Mouse (Mus musculus): ENCODE data around the gene Cnnm2. TPM values are rescaled to one million over a fixed set of nuclear protein-coding genes. Genes with fewer than 3 reads are reported as not detected.
A peak's percentile ranks its signal among the peaks of the same experiment; 100 is the strongest.

Gene Cnnm2
- 1.9 and 2.7 TPM in 2 replicates for polyA plus RNA-seq (2015; fragmentation: Nextera tagmentation; extraction: Ambion mirVana)

- H3K27ac ChIP-seq (ENCODE audit: low read length) = peak within 1 kb of the TSS; percentile 75
- H3K4me1 ChIP-seq (ENCODE audit: control insufficient read depth, insufficient read depth, low read length) = 0 out of 2 replicates have a peak, but pooled peaks cover 9% of the 10 kb centered on the region
- peak within 1 kb of the TSS; percentile 84 for H3K9ac ChIP-seq (ENCODE audit: low read length)
- H3K9me3 ChIP-seq (replicated peaks; ENCODE audit: control insufficient read depth, low read length) = no peaks in the 10 kb centered on the region
- peak; percentile 98 for ATAC-seq (replicated peaks; ENCODE audit: extremely low read depth, insufficient read depth, low FRiP score)
- WGBS = under 1% methylated on average over 59 of the region's 59 CpGs
- no peaks in the 10 kb centered on the region for H3K36me3 ChIP-seq (ENCODE audit: control insufficient read depth, insufficient read depth)
- H3K4me3 ChIP-seq (ENCODE audit: low read length) = peak within 1 kb of the TSS; percentile 85
- H3K4me2 ChIP-seq (ENCODE audit: low read depth, low read length) = peak within 1 kb of the TSS; percentile 100
- H3K27me3 ChIP-seq (ENCODE audit: control insufficient read depth, insufficient read depth, low read length) = no peaks in the 10 kb centered on the region
These were observed at the start of gene Cnnm2 for GRCm38 (mm10) chr19:46761247-46761946. Gene Cnnm2 (plus strand): TSS chr19:46761596.

- H3K9ac ChIP-seq (ENCODE audit: low read length) = no peak overlapping the region
- no peak for ATAC-seq (replicated peaks; ENCODE audit: extremely low read depth, insufficient read depth, low FRiP score)
- no peak overlapping the region for H3K4me3 ChIP-seq (ENCODE audit: low read length)
- H3K27me3 ChIP-seq (ENCODE audit: control insufficient read depth, insufficient read depth, low read length) = no peaks in the 10 kb centered on the region
- peaks cover 6% of the 10 kb centered on the region for H3K9me3 ChIP-seq (replicated peaks; ENCODE audit: control insufficient read depth, low read length)
- H3K4me2 ChIP-seq (ENCODE audit: low read depth, low read length) = no peak overlapping the region
- H3K4me1 ChIP-seq (ENCODE audit: control insufficient read depth, insufficient read depth, low read length) = no peaks in the 10 kb centered on the region
- WGBS = 89% methylated on average over 8 of the region's 8 CpGs
- peaks cover 15% of the 10 kb centered on the region for H3K36me3 ChIP-seq (ENCODE audit: control insufficient read depth, insufficient read depth)
- H3K27ac ChIP-seq (ENCODE audit: low read length) = no peak overlapping the region
These were observed 47.2 kb upstream of the Cnnm2 start for GRCm38 (mm10) chr19:46714234-46714633.

DNA sequence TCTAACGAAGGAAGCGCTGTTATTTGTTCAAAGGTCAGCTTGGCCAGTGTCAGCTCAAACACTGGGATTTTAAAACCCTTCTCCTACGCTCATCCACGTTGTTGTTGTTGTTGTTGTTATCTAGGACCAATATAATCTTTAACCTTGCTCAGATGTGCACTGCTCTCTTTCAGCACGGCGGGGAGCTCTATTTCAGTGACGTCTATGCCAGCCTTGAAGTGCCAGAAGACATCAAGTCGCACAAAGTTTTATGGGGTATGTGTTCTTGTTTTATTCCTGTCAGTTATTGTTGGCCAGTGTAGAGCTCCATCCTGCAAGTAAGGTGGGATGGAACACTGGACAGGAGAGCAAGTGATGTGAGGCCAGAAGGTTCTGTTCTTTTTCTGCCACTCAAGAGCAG is 46.4 kb upstream of the Cnnm2 start:
- Histone ChIP-seq H3K9ac (ENCODE audit: low read length) (no peak overlapping the region), H3K4me1 (ENCODE audit: control insufficient read depth, insufficient read depth, low read length) (no peaks in the 10 kb centered on the region), H3K9me3 (replicated peaks; ENCODE audit: control insufficient read depth, low read length) (peaks cover 6% of the 10 kb centered on the region), H3K27me3 (ENCODE audit: control insufficient read depth, insufficient read depth, low read length) (no peaks in the 10 kb centered on the region), H3K4me2 (ENCODE audit: low read depth, low read length) (no peak overlapping the region), H3K27ac (ENCODE audit: low read length) (no peak overlapping the region), H3K36me3 (ENCODE audit: control insufficient read depth, insufficient read depth) (peaks cover 20% of the 10 kb centered on the region), H3K4me3 (ENCODE audit: low read length) (no peak overlapping the region)
- ATAC-seq (replicated peaks; ENCODE audit: extremely low read depth, insufficient read depth, low FRiP score) = no peak
- WGBS = 83% methylated on average over 8 of the region's 8 CpGs

DNA sequence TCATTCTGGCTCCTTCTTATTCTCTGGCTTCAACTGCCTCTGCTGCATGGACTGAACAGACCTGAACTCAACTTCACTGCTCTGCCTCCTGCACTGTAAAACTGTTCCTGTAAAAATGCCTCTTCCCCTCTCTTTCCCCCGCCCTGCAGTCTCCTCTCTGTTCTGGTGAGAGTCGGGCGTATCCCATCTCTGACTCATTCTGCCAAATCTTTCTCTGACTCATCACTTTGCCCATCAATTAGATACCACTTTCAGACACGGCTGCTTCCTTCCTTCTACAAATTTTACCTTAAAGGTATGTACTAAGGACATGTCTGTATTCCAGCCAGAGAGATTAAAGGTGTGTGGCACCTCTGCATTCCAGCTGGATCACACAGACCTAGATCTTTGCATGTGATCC is 43.2 kb upstream of the Cnnm2 start:
- Histone ChIP-seq H3K9me3 (replicated peaks; ENCODE audit: control insufficient read depth, low read length) (peaks cover 6% of the 10 kb centered on the region), H3K4me2 (ENCODE audit: low read depth, low read length) (no peak overlapping the region), H3K4me1 (ENCODE audit: control insufficient read depth, insufficient read depth, low read length) (no peaks in the 10 kb centered on the region), H3K27me3 (ENCODE audit: control insufficient read depth, insufficient read depth, low read length) (no peaks in the 10 kb centered on the region), H3K36me3 (ENCODE audit: control insufficient read depth, insufficient read depth) (peaks cover 19% of the 10 kb centered on the region), H3K9ac (ENCODE audit: low read length) (no peak overlapping the region), H3K4me3 (ENCODE audit: low read length) (no peak overlapping the region), H3K27ac (ENCODE audit: low read length) (no peak overlapping the region)
- ATAC-seq (replicated peaks; ENCODE audit: extremely low read depth, insufficient read depth, low FRiP score) = no peak
- WGBS = 68% methylated on average over 4 of the region's 4 CpGs

DNA sequence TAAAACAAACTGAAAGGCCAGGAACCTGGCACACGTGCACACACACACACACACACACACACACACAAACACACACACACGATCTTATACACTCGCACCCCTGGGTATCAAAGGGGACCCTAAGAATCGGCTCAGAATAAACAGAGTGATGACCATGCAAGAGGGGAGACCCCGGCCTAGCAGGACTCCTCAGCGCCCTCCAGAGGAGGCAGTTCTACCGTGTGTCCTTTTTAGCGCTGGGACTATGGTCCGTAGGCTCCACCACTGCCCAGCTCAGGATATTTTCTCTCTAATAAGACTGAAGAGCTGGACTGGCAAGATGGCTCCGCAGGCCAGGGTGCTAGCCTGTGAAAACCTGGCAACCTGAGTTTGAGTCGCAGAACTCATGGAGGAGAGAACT is 37.0 kb upstream of the Cnnm2 start:
- no peaks in the 10 kb centered on the region; the same call in 1 of the 2 replicates for H3K9me3 ChIP-seq (replicated peaks; ENCODE audit: control insufficient read depth, low read length)
- no peaks in the 10 kb centered on the region for H3K27me3 ChIP-seq (ENCODE audit: control insufficient read depth, insufficient read depth, low read length)
- no peak overlapping the region for H3K27ac ChIP-seq (ENCODE audit: low read length)
- no peak overlapping the region for H3K4me2 ChIP-seq (ENCODE audit: low read depth, low read length)
- WGBS = 76% methylated on average over 11 of the region's 11 CpGs
- H3K36me3 ChIP-seq (ENCODE audit: control insufficient read depth, insufficient read depth) = peaks cover 16% of the 10 kb centered on the region
- ATAC-seq (replicated peaks; ENCODE audit: extremely low read depth, insufficient read depth, low FRiP score) = no peak
- H3K4me3 ChIP-seq (ENCODE audit: low read length) = no peak overlapping the region
- H3K4me1 ChIP-seq (ENCODE audit: control insufficient read depth, insufficient read depth, low read length) = peaks cover 4% of the 10 kb centered on the region; the same call in 1 of the 2 replicates
- H3K9ac ChIP-seq (ENCODE audit: low read length) = no peak overlapping the region

DNA sequence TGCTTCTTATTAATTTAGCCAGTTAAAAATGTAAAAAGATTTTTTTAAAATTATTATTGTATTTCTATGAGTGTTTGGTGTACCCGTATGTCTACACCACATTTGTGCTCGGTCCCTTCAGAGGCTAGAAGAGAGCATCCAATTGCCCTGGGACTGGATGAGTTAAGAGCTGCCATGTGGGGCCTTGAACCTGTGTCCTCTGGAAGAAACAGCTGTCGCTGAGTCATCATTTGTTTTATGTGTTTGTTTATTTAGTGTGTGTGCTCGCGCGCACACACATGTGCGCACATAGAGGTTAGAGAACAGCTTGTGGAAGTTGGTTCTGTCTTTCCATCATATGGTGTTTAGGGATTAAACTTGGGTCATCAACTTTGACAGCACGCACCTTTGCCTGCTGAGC is 35.3 kb upstream of the Cnnm2 start:
- no peak for ATAC-seq (replicated peaks; ENCODE audit: extremely low read depth, insufficient read depth, low FRiP score)
- WGBS = 94% methylated on average over 8 of the region's 8 CpGs
- Histone ChIP-seq H3K27me3 (ENCODE audit: control insufficient read depth, insufficient read depth, low read length) (no peaks in the 10 kb centered on the region), H3K4me2 (ENCODE audit: low read depth, low read length) (no peak overlapping the region), H3K9me3 (replicated peaks; ENCODE audit: control insufficient read depth, low read length) (no peaks in the 10 kb centered on the region; the same call in 1 of the 2 replicates), H3K36me3 (ENCODE audit: control insufficient read depth, insufficient read depth) (peaks cover 9% of the 10 kb centered on the region), H3K27ac (ENCODE audit: low read length) (no peak overlapping the region), H3K4me1 (ENCODE audit: control insufficient read depth, insufficient read depth, low read length) (peaks cover 4% of the 10 kb centered on the region; the same call in 1 of the 2 replicates), H3K4me3 (ENCODE audit: low read length) (no peak overlapping the region), H3K9ac (ENCODE audit: low read length) (no peak overlapping the region)

DNA sequence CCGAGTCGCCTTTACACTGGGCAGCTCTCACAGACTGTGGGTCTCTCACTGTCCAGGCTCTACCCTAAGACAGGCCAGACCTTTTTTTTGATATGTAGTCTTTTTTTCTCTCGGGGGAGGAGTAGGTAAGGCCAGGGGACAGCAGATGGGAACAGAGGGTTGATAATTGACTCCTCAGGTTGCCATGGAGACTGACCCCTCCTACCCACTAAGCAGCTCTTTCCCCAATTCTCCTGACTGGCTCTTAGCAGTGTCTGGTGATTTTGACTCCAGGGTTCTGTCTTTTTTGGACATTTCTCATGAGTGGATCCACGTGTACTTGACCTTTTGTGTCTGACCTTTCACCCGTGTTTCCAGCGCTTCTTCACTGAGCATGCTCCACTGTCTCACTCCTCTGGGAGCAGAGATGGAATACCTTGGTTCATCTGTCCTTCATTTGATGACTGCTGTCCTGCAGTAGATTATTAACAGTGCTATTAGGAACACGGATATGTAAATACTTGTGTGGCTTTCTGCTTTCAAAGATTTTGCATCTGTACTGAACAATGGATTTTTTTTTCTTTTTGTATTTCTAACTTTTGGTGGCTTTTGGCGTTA is 34.2 kb upstream of the Cnnm2 start:
- Histone ChIP-seq H3K9me3 (replicated peaks; ENCODE audit: control insufficient read depth, low read length) (no peaks in the 10 kb centered on the region; the same call in 1 of the 2 replicates), H3K36me3 (ENCODE audit: control insufficient read depth, insufficient read depth) (peaks cover 9% of the 10 kb centered on the region), H3K4me2 (ENCODE audit: low read depth, low read length) (no peak overlapping the region), H3K27ac (ENCODE audit: low read length) (no peak overlapping the region), H3K4me3 (ENCODE audit: low read length) (no peak overlapping the region), H3K27me3 (ENCODE audit: control insufficient read depth, insufficient read depth, low read length) (no peaks in the 10 kb centered on the region), H3K4me1 (ENCODE audit: control insufficient read depth, insufficient read depth, low read length) (peaks cover 4% of the 10 kb centered on the region; the same call in 1 of the 2 replicates), H3K9ac (ENCODE audit: low read length) (no peak overlapping the region)
- ATAC-seq (replicated peaks; ENCODE audit: extremely low read depth, insufficient read depth, low FRiP score) = no peak
- WGBS = 55% methylated on average over 8 of the region's 8 CpGs

GRCm38 (mm10) chr19:46727945-46728540 is 33.4 kb upstream of the Cnnm2 start:
- 21% methylated on average over 11 of the region's 11 CpGs for WGBS
- Histone ChIP-seq H3K36me3 (ENCODE audit: control insufficient read depth, insufficient read depth) (peaks cover 9% of the 10 kb centered on the region), H3K9ac (ENCODE audit: low read length) (no peak overlapping the region), H3K27me3 (ENCODE audit: control insufficient read depth, insufficient read depth, low read length) (no peaks in the 10 kb centered on the region), H3K4me1 (ENCODE audit: control insufficient read depth, insufficient read depth, low read length) (peaks cover 4% of the 10 kb centered on the region; the same call in 1 of the 2 replicates), H3K4me2 (ENCODE audit: low read depth, low read length) (no peak overlapping the region), H3K9me3 (replicated peaks; ENCODE audit: control insufficient read depth, low read length) (no peaks in the 10 kb centered on the region; the same call in 1 of the 2 replicates), H3K4me3 (ENCODE audit: low read length) (no peak overlapping the region), H3K27ac (ENCODE audit: low read length) (no peak overlapping the region)
- ATAC-seq (replicated peaks; ENCODE audit: extremely low read depth, insufficient read depth, low FRiP score) = peak; percentile 45; the same call in 1 of the 2 replicates

DNA sequence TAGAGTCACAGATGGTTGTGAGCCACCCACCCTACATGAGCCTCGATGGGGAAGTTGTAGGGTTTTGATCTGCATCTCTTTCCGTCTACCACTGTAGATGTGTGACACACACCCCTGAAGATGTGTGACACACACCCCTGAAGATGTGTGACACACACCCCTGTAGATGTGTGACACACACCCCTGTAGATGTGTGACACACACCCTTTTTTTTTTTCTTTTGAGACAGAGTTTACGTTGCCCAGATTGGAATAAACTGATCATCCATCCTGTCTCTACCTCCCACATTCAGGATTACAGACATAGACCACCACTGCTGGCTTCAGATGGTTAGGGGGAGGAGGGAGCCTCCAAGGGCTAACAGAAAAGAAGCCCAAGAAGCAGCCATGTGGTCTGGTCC is 32.5 kb upstream of the Cnnm2 start:
- H3K27ac ChIP-seq (ENCODE audit: low read length) = no peak overlapping the region
- H3K27me3 ChIP-seq (ENCODE audit: control insufficient read depth, insufficient read depth, low read length) = no peaks in the 10 kb centered on the region
- ATAC-seq (replicated peaks; ENCODE audit: extremely low read depth, insufficient read depth, low FRiP score) = no peak
- no peak overlapping the region for H3K9ac ChIP-seq (ENCODE audit: low read length)
- H3K9me3 ChIP-seq (replicated peaks; ENCODE audit: control insufficient read depth, low read length) = no peaks in the 10 kb centered on the region; the same call in 1 of the 2 replicates
- no peak overlapping the region for H3K4me2 ChIP-seq (ENCODE audit: low read depth, low read length)
- no peak overlapping the region for H3K4me3 ChIP-seq (ENCODE audit: low read length)
- peaks cover 4% of the 10 kb centered on the region; the same call in 1 of the 2 replicates for H3K4me1 ChIP-seq (ENCODE audit: control insufficient read depth, insufficient read depth, low read length)
- H3K36me3 ChIP-seq (ENCODE audit: control insufficient read depth, insufficient read depth) = peaks cover 7% of the 10 kb centered on the region
- whole genome bisulfite sequencing = 79% methylated on average over 3 of the region's 3 CpGs
